Mouse (Mus musculus) bone marrow macrophage, adult 2 months (primary cell): ENCODE data around the gene Rtf2.

Experiments
- CTCF ChIP-seq: IDR thresholded peaks from 2 replicates; pipeline ENCODE4 v1.5.1; 2012; ENCODE audit warnings: low read depth, mild to moderate bottlenecking, low read length, moderate library complexity
- POLR2A ChIP-seq: IDR thresholded peaks from 2 replicates; pipeline ENCODE4 v1.6.1; 2012; ENCODE audit warnings: mild to moderate bottlenecking, low read depth, low read length, borderline replicate concordance

DNA sequence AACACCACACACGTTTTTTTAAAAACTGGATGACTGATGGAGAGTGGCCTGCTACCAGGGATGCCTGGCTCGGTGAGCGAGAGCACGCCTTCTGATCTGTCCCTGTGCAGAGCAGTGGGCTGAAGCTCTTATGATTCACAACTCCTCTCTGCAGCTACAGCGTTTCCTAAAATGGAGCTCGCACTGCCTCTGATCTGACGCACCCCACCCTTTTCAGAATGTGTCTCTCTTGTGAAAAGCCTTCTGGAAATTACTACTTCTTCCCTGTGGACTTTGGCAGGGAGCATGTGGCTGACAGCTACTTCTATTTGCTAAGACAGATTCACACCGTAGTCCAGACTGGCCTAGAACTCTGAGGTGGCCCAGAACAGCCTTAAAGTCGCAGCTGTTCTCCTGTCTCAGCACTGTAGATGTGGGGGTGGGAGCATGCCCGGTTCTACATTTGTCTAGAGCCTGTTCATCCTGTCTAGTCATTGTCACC, 48.3 kb upstream of the Rtf2 start:
- TF ChIP-seq POLR2A (no peak), CTCF (no peak)
